Mouse (Mus musculus) erythroblast, embryonic 14.5 days (primary cell): Measurements from ENCODE around the gene Ltbp1.

Experiments used
- GATA1 ChIP-seq: IDR thresholded peaks from 2 replicates; pipeline ENCODE4 v1.6.1; 2012; ENCODE audit warnings: low read length, inconsistent platforms, mixed read lengths
- TAL1 ChIP-seq: IDR thresholded peaks from 3 replicates; pipeline ENCODE4 v1.6.1; 2012; ENCODE audit warnings: low read length, inconsistent platforms, mixed read lengths

- TF ChIP-seq TAL1, result no peak
- no peak for TF ChIP-seq GATA1
Measured at GRCm38 (mm10) chr17:74975192-74975591, 30.2 kb upstream of the Ltbp1 start.
